Mouse (Mus musculus) cortical plate, adult 2 months (tissue): ENCODE measurements around the gene Akt1. TPM values are rescaled to one million over a fixed set of nuclear protein-coding genes. Genes with fewer than 3 reads are reported as not detected.

ENCODE experiments used
- H3K27ac ChIP-seq: fragments of 200-500 bp; 2 replicates; pipeline ENCODE4 v1.5.1; 2012; ENCODE audit warnings: low read length, control low read depth, inconsistent platforms; ENCODE audit not compliant: insufficient read depth
- H3K4me1 ChIP-seq: fragments of 200-500 bp; 2 replicates; pipeline ENCODE4 v1.6.1; 2011; ENCODE audit warnings: low read length; ENCODE audit not compliant: control insufficient read depth, insufficient read depth
- H3K4me3 ChIP-seq: fragments of 200-500 bp; 2 replicates; pipeline ENCODE4 v1.5.1; 2011; ENCODE audit warnings: mild to moderate bottlenecking, low read length, control low read depth; ENCODE audit not compliant: insufficient read depth
- CTCF ChIP-seq: fragments of 200-500 bp; IDR thresholded peaks from 2 replicates; pipeline ENCODE4 v1.5.1; 2011; ENCODE audit warnings: mild to moderate bottlenecking, control low read depth, low read length; ENCODE audit not compliant: insufficient read depth; ENCODE audit errors: extremely low read depth
- POLR2A ChIP-seq: fragments of 200-500 bp; IDR thresholded peaks from 2 replicates; pipeline ENCODE4 v1.6.1; 2011; ENCODE audit warnings: mild to moderate bottlenecking, low read length, control low read depth; ENCODE audit not compliant: insufficient read depth; ENCODE audit errors: extremely low read depth
- polyA plus RNA-seq: library from polyadenylated mRNA; depleted of rRNA; stranded (reverse); fragments of >200 nt; gene quantifications from 2 replicates; pipeline ENCODE4 v1.2.3, GENCODE M21; 2012; rRNA removed

The Akt1 gene
- polyA plus RNA-seq, result 168 and 178 TPM in 2 replicates

GRCm38 (mm10) chr12:112674132-112675011 is at the start of gene Akt1:
Gene Akt1, minus strand, starts transcription at chr12:112674884.
- H3K4me1 ChIP-seq, result peaks cover 2% of the 10 kb centered on the region; the same call in 1 of the 2 replicates
- H3K27ac ChIP-seq, result peak within 1 kb of the TSS; percentile 60
- TF ChIP-seq CTCF, result no peak
- TF ChIP-seq POLR2A, result no peak
- H3K4me3 ChIP-seq, result peak within 1 kb of the TSS; percentile 45

GRCm38 (mm10) chr12:112724077-112724805 is 49.6 kb upstream of the Akt1 start:
- H3K4me1 ChIP-seq, result peaks cover 1% of the 10 kb centered on the region; the same call in 1 of the 2 replicates
- no peak overlapping the region for H3K27ac ChIP-seq
- no peak for TF ChIP-seq POLR2A
- peak; percentile 50 for TF ChIP-seq CTCF
- H3K4me3 ChIP-seq, result no peak overlapping the region

GRCm38 (mm10) chr12:112723445-112723844 is 48.8 kb upstream of the Akt1 start:
- TF ChIP-seq CTCF, result no peak
- TF ChIP-seq POLR2A, result no peak
- peaks cover 1% of the 10 kb centered on the region; the same call in 1 of the 2 replicates for H3K4me1 ChIP-seq
- no peak overlapping the region for H3K27ac ChIP-seq

GRCm38 (mm10) chr12:112723028-112723330 is 48.3 kb upstream of the Akt1 start:
- Histone ChIP-seq H3K4me1 (peaks cover 1% of the 10 kb centered on the region; the same call in 1 of the 2 replicates), H3K27ac (peak overlapping the region; percentile 15; the same call in 1 of the 2 replicates), H3K4me3 (peak overlapping the region; percentile 63)
- TF ChIP-seq CTCF, result no peak
- 0 out of 2 replicates have a peak, but pooled peaks have one; percentile 0 for TF ChIP-seq POLR2A

More at GRCm38 (mm10) chr12:112723445-112723844, 48.8 kb upstream of the Akt1 start:
- peak overlapping the region; percentile 63; the same call in 1 of the 2 replicates for H3K4me3 ChIP-seq

- Histone ChIP-seq H3K4me1 (no peaks in the 10 kb centered on the region), H3K4me3 (peak overlapping the region; percentile 63), H3K27ac (peak overlapping the region; percentile 42; the same call in 1 of the 2 replicates)
- TF ChIP-seq CTCF (no peak), POLR2A (0 out of 2 replicates have a peak, but pooled peaks have one; percentile 9)
Measured at GRCm38 (mm10) chr12:112722240-112723027, 47.8 kb upstream of the Akt1 start.

GRCm38 (mm10) chr12:112721424-112722239 is 46.9 kb upstream of the Akt1 start:
- Histone ChIP-seq H3K4me1 (no peaks in the 10 kb centered on the region), H3K27ac (no peak overlapping the region), H3K4me3 (peak overlapping the region; percentile 63)
- TF ChIP-seq CTCF, result no peak
- TF ChIP-seq POLR2A, result 0 out of 2 replicates have a peak, but pooled peaks have one; percentile 26

- H3K27ac ChIP-seq, result no peak overlapping the region
Measured at GRCm38 (mm10) chr12:112720890-112721423, 46.3 kb upstream of the Akt1 start.

GRCm38 (mm10) chr12:112720216-112720615 is 45.5 kb upstream of the Akt1 start, which contains the start of gene Cep170b:
Gene Cep170b, plus strand, starts transcription at chr12:112720455.
- Histone ChIP-seq H3K4me3 (peak within 1 kb of the TSS; percentile 63), H3K27ac (no peak within 1 kb of the TSS), H3K4me1 (no peaks in the 10 kb centered on the region)
- no peak for TF ChIP-seq CTCF
- TF ChIP-seq POLR2A, result no peak

More at GRCm38 (mm10) chr12:112720890-112721423, 46.3 kb upstream of the Akt1 start:
- no peaks in the 10 kb centered on the region for H3K4me1 ChIP-seq
- H3K4me3 ChIP-seq, result peak overlapping the region; percentile 63; the same call in 1 of the 2 replicates
- TF ChIP-seq POLR2A (no peak), CTCF (no peak)
